Mouse (Mus musculus) T-helper 17 cell (primary cell): ENCODE results near the gene Ryr2.

Source experiments
- in situ Hi-C, 2 experiments: fragments of 300-600 bp; cut with MboI, MseI; formaldehyde crosslinking; loops; 1 replicate in 1 of 2; 2 replicates in 1 of 2; pipeline ENCODE4 v1.15.1; 2025; ENCODE audit warnings: high pct_unique_total_duplicates in 2 of 2

The Ryr2 gene

DNA sequence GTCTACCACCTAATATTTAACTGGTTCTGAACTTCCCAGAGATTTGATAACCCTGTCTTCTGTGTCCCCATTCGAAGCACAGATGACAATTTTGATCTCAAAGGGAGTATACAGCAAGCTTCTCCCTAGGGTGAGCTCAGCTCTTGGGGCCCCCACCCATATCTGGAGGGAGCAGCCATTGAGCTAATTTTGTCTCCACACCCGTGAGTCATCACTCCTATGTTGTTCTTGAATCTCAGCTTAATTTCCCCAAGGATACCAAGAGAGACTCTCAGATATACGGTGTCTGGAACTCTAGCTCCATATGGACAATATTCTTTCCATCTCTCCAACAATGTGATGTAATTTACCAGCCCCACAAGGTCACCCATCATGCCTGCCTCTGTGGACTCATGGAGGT, 66.8 kb downstream of the Ryr2 start:
- in situ Hi-C loops = no loop called here

DNA sequence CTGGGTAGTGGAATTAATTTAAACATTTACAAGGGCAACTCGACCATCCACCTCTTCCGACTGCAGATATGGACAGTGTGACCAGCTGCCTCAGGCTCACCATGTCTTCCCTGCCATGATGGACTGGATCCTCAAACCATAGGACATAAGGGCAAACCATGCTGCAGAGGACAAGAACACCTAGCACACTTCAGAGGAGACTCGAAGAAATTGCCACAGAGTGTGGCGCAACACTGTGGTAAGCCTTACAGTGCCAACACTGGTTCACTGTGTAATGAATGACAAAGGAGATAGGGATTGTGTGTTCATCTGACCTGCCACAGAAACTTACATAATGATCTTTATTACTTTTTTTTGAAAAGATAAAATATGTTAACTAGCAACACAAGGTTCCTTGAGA, 68.1 kb downstream of the Ryr2 start:
- in situ Hi-C loops = no loop called here

DNA sequence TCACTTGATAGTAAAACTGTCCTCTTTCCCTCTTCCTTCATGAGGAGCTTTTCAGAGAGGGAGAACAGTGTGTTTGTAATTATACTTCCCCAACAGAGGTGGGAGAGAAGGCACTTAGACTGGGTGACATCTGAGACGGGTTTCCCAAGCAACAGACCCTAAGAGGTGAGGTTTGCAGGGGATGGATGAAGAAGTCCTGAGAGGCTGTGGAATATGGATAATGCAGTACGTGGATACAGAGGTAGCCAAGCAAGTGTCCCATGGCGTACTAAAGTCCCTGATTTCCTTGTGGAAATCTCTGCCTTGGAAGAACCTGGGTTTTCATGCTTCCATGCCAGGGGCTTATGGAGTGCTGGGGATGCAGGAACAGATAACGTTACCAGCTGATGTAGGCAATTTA, 69.5 kb downstream of the Ryr2 start:
- in situ Hi-C loops = no loop called here

DNA sequence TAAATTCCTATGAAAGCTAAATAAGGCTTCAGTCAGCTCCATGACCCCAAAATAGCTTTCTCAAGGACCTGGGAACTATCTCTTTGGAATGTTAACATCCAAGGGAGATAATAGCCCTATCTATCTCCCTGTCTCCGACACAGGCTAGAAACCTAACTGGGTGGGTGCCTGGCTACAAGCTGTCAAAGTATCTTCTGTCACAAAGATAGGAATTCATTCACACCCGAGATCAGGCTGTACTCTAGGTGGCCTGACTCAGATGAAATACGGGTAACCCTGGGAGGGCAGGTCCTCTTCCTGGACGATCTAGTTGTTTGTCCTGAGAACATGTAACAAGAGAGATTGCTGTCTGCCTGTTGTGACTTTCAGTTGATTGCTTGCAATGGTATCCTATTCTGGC, 69.9 kb downstream of the Ryr2 start:
- in situ Hi-C loops = no loop called here

DNA sequence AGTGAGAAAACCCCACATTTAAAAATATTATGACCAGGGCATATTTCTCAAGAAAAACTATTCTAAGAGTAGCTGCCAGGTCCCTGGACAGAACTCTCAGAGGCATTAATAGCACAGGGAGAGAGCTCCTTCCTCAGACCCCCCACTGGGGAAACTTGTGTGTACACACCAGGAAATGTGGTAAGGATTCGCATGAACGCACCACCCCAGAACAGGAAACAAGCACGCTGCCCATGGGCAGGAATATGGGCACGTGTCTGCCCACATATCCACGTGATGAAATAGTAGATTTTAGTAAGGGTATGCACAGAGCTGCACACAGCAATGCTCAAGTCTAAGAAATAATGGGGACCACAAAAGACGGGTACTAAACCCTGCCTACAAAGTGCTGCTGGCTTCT, 72.8 kb downstream of the Ryr2 start:
- in situ Hi-C loops = no loop called here

DNA sequence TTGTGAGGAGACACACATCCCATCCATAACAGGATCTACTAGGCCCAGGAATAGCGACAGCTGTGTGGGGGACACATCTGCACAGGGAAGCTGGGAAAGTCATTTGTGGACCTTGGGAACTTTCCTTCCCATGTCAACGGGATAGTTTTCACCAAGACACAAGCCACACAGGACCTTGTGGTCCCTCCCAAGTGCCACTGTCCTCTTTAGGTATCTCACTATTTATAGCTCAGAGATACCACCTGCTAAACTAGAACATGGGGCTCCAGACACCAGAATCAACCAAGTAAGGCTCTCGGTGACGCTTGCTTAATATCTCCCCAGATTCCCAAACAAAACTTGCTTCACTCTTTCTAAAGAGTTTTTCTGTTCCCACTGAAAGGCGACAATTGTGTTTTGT, 73.5 kb downstream of the Ryr2 start:
- in situ Hi-C loops = no loop called here

DNA sequence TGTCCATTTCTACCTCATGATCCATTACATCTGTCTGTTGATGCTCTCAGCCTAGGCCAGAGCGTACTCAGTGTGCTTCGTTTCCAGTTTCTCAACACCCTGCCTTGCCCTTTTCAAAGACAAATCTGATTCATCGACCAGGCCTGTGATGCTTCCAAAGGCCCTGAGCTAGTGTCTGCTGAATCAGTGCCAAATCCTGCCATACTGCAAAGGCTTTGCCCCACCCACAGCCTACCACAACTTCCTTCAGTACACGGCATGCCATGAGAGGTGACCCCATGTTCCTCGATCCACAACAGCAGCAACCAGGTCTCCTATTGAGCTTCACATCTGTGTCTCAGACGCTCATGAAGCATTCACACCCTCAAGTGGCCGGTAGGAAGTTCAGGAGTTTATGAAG, 76.9 kb downstream of the Ryr2 start:
- in situ Hi-C loops = no loop called here

DNA sequence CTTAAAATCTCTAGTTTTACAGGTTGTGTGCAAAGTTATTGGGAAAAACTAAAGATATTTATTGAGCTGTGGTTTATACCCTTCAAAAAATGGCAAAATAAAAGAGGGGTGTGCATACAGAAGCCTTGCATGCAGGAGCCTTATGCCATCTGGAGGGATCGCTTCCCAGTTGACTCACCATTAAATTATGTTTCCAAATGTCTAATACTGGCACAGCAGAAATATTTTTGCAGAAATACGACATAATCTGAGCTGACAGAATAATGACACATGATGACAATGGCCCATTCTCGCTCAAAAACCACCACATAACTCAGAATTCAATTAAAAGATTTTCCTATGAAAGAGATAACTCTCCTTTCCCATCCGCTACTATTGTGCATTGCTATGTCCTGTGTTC, 77.4 kb downstream of the Ryr2 start:
- in situ Hi-C loops = no loop called here

DNA sequence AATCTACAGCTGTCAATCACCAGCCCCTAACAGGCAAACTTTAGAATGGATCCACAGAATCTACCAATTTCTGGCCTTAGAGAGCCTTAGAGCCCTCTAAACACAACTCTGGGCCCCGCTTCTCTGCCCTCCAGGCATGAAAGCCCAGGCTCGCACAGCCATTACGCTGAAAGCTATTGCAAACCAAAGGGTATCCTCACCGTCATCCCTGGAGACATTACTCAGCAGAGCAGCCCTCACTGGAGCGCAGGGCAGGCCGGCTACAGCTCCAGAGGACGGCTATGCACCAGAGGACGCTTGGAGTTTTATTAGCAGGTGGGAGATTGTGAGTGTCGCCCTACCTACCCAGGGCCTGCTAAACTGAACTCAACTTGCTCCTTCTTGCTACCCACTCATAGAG, 88.7 kb downstream of the Ryr2 start:
- in situ Hi-C loops = no loop called here

DNA sequence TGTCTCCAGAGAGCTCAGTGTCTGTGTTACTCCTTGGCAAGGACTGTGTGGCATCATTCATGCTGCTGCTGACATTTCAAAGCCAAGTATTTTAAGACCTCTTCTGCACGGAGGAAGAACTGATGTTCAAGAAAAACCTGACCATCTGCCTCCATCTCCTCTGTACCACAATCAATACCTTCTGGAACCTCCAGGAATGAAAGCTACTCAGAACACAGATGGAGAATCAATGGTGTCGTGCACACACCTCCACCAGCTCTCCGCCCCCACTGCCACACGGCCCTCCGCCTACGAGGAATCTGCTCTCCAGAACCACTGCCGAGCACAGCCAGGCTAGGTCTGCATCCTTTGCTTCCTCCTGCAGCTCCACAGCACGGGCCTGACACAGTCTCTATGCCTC, 92.8 kb downstream of the Ryr2 start:
- in situ Hi-C loops = no loop called here

DNA sequence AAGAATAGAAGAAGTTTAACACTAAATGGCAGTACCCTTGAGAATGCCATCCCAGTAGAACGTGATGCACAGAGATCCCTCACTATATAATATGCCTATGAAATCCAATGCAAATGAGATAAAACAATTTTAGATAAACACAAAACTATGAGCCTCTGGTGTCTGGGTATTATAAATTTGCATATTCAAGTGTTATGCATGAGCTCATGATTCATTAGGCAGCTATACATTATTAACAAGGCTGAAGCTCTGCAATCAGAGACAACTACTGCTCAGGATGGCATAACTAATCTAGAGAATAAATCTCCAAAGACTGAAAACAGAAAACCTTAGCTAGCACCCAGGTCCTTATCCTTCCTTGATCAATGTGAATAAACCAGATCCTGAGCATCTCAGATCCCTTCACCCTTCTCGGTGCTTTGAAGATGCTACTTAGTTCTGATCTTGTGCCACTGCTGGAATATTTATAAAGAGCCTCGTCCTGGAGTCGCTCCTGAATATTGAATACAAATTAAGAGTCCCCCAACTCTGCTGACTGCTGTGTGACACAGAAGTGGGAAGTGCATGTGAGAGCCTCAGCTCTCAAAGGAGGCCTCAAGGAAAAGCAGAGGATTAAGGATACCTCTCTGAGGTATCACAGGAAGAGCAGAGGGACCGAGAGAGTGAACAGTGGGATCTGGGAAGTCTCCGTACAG, 97.6 kb downstream of the Ryr2 start:
- in situ Hi-C loops = no loop called here

DNA sequence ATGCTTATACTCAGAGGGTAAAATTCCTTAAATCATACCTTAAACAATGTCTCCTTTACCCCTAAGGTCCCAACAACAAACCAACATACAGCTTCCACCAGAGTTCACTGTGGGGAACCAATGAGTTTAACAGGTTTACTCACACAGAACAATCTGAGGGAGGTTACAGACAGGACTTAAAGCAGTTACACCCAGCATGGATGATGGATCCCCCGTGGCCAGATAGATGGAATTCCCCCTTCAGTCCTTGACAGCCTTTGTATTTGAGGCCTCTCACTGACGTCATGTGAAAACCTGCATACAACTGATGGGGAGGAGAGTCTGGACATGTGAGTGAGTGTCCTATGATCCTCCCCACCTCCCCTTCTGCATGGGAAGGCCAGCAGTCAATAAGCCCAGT, 99.2 kb downstream of the Ryr2 start:
- in situ Hi-C loops = no loop called here

DNA sequence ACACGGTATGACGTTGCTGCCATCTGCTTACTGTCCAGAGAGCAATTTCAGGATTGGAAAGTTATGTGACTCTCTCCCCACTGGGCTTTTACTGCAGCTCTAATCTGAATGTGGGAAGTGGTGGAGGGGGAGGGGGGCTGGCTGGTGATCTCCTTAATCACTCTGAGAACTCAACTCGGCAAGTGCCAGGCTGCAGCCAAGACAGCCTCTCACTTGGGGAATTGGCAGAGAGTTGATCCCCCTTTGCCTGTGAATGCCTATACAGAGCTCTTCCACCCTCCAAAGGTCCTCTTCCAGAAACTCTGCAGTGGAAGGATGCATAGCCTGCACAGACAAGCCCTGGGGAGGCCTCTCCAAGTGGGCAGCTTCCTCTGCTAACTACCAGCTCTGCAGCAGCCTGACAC, 104.9 kb downstream of the Ryr2 start:
- in situ Hi-C loops = no loop called here

DNA sequence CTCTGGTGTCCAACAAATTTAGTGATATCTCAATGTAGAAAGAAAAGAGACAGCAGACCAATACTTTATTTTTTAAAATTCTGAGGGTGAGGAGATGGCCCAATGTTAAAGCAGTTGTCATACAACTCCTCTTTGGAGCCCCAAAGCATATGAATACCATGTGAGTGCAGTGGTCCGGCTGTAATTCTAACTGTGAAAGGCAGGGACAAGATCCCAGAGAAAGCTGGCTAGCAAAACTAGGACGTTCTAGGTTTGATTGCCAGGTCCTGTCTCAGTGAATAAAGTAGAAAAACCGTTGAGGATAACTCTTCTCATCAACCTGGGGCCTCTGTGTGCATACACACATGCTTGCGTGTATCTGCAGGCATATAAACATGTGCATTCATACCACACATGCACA, 106.9 kb downstream of the Ryr2 start:
- in situ Hi-C loops = no loop called here

DNA sequence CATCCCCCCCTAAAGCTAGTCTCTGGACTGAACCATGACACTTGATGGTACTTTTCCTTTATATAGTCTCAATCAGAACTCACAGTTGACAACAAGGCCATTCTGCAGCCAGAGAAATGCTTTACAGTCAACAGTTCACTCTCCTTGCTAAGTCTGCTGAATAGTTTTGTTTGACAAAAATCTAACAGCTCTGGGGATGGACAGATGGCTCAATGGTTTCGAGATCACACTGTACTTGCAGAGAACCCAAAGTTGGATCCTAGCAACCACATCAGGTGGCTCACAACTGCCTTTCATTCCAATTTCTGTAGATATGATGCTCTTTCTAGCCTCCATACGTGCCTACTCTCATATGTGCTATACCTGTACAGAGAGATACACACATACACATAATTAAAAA, 109.4 kb downstream of the Ryr2 start:
- in situ Hi-C loops = no loop called here

DNA sequence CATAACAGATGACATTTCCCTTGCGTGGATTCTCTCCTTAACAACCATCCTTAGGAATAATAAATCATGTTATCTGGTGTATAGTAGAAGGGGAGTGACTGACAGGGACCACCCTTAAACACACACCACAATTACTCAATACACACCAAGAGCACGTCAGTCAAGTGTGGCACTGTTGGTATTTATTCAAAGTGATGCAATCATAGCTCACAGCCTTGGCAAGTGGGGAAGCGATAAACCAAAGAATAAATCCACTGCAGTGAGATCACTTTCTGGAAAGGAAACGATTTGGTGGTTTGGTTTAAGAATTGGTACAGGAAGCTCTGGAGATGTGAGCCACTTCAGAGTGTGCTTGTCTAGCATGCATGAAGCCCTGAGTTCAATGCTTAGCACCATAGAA, 119.2 kb downstream of the Ryr2 start:
- in situ Hi-C loops = loop anchor here in 1 of 2 experiments (5.0 kb wide), 1 partner anchor 320 kb away; no protein-coding TSS in a partner anchor

DNA sequence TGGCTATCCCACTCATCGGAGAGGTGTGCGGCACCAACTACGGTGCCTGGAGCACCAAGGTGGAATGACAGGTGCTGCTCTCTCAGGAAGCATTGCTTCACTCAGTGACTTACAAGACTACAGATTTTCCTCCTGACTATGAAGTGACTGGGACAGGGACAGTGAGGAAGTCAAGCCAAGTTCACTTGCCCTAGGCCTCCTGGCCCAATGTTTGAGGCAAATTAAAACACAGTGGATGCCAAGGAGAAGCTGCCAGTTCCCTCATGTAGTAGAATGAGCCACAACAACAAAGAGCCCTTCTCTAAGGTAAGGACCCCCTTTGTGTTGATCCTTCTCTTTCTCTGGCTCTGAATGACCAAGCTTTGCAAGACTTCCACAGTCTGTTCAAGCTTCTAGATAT, 121.7 kb downstream of the Ryr2 start:
- in situ Hi-C loops = loop anchor here in 1 of 2 experiments (5.0 kb wide), 1 partner anchor 318 kb away; no protein-coding TSS in a partner anchor

DNA sequence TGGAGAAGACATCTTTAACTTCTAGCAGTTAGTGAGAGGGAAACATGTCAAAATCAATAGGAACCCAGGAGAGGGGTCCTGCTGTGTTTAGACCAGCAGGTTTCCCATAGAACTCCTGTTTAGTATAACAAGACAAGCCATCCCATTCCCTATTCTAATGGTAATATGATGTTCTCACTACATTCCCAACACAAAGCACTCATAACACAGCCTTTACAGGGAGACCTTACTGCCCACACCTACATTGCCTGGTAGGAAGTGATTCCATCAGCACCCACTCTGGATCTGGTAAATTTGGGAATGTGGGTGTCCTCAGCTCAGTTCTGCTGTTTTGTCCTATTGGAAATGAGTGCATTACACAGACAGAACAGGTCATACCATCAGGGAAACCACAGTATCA, 127.7 kb downstream of the Ryr2 start:
- in situ Hi-C loops = no loop called here

DNA sequence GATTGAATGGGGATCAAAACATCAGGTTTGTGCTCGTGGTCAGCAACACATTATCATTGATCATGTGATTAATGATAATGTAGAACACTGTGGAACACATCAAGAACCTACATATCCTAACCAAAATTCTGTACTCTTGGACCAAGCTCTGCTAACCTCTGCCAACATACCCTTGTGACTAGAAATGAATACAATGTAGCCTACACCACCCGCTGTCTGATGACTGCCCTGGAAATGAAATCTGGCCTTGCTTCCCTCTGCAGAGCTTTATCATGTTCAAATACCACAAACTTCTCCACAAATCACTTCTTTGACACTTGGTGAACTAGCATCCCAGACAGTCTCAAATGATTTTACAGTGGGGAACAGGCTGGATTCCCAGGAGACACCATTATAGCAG, 128.4 kb downstream of the Ryr2 start:
- in situ Hi-C loops = no loop called here

DNA sequence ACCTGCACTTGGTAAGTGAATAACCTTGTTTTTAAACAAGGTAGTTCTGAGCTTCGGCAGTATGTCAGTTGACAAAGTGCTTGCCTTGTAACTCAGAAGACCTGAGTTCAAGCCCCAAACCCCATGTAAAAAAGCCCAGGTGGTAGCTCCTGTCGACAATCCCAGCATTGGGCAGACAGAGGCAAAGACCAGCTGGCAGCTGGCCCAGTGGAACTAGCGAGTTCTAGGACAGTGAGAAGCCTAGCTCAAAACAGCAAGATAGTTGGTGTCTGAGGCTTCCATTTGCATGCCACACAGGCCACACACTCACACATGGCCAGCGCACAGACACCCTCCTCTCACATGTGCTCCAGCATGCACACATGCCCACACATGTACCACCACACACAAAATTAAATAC, 129.1 kb downstream of the Ryr2 start:
- in situ Hi-C loops = no loop called here

DNA sequence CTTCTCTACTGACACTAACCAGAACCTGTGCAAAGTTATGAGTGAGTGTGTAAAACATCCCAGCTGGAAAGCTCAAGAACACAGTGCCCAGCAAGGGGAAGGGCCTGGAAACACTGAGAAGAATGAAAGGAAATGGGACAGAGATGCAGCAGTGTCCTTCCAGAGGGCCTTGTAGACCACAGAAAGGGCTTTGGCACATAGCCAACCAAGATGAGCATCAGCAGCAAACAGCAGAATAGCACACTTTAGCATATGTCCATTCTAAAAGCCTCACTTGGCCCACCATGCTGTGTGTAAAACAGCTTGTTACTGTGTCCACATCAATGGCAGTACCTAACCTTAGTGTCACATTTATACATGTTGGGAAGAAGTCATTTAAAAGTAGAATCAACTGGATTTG, 142.4 kb downstream of the Ryr2 start:
- in situ Hi-C loops = no loop called here

DNA sequence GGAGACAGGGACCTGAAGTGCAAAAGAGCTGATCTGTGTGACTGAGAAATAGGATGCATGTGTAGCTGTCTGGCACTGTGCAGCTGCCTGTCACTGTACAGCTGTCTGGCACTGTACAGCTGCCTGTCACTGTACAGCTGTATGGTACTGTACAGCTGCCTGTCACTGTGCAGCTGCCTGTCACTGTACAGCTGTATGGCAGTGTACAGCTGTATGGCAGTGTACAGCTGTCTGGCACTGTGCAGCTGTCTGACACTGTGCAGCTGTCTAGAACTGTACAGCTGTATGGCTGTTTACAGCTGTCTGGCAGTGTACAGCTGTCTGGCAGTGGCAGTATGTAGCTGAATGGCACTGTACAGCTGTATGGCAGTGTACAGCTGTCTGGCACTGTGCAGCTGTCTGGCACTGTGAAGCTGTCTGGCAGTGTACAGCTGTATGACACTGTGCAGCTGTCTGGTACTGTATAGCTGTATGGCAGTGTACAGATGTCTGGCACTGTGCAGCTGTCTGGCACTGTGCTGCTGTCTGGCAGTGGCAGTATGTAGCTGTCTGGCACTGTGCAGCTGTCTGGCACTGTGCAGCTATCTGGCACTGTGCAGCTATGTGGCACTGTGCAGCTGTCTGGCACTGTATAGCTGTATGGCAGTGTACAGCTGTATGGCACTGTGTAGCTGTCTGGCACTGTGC, 147.1 kb downstream of the Ryr2 start:
- in situ Hi-C loops = no loop called here

DNA sequence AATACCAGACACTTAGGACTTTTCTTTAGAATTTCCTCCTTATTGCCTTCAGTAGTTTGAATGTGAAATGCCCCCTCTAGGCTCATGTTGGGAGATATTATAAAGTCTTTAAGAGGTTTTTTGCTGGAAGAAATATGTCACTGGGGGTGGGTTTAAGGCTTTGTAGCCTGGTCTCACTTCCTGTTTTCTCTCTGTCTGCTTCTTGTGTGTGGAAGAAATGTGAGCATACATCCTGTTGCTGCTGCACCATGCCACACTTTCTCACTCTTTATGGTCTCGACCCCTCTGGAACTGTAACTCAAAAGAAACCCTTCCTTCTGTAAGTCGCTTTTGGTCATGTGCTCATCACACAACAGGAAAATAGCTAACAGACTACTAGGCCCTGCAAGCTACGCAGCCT, 147.9 kb downstream of the Ryr2 start:
- in situ Hi-C loops = no loop called here

DNA sequence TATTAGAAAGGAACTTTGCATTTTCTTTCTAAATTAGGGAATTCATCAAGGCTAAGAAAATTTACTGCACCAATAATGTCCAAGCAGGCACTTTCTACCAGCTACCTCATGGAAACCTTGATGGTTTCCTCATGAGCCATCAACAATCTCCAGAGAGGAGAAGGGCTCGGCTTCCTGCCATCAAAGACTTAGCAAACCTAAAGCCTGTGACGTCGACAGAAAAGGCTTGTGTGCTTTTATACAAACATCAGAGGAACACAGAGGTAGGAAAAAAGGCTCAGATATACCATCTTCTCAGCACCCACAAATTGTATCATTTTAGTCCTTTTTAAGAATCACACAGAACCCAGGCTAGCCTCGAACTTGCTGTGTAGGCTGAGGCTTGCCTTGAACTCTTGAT, 148.5 kb downstream of the Ryr2 start:
- in situ Hi-C loops = no loop called here
